13 mouse cellular contexts compared by ENCODE assay signal in genomic region chr12:26621135-26621932, GRCm38 (mm10).
DNase-seq lines count a peak whose midpoint lies in the region; ATAC-seq and TF ChIP-seq lines count a peak whose summit lies in the region.
"Had no signal": no experiment of that assay in that cellular context is flagged by ENCODE, and none has a peak within 500 bp of the region (broad histone marks: within the 10 kb centered on the region; RNA-seq: fewer than 3 reads in every experiment).

No protein-coding gene starts in this region.

- H3K27me3 ChIP-seq in stomach, embryonic 16.5 days (ENCODE audit: control insufficient read depth, insufficient read depth, low read length) = no peaks in the 10 kb centered on the region
- H3K27me3 ChIP-seq in stomach, postnatal 0 days (ENCODE audit: control insufficient read depth, insufficient read depth, low read length) = no peaks in the 10 kb centered on the region
- no peaks in the 10 kb centered on the region for H3K27me3 ChIP-seq in forebrain, embryonic 15.5 days
- no peaks in the 10 kb centered on the region for H3K27me3 ChIP-seq in limb, embryonic 10.5 days (ENCODE audit: low read depth, poor library complexity, severe bottlenecking)
- H3K27me3 ChIP-seq: limb, embryonic 13.5 days had no signal

- DNase-seq in stomach, postnatal 0 days (ENCODE audit: low spot score) = no peak
- no peak for DNase-seq in limb, embryonic 10.5 days (ENCODE audit: low spot score)
- no peak for DNase-seq in spleen, postnatal 4 days (ENCODE audit: low spot score in 2 of 2)
- DNase-seq in kidney, adult 8-10 months = no peak
- no peak for DNase-seq in c-Kit-positive CD71-positive TER-119-positive erythroid progenitor cells, embryonic 14.5 days (ENCODE audit: low spot score)
- DNase-seq: gastrocnemius, postnatal 36 days; heart, postnatal 36 days; retina, postnatal 1 day had no signal

- no peaks in the 10 kb centered on the region for H3K36me3 ChIP-seq in stomach, embryonic 16.5 days (ENCODE audit: control insufficient read depth, insufficient read depth, low read length)
- H3K36me3 ChIP-seq in stomach, postnatal 0 days (ENCODE audit: control insufficient read depth, insufficient read depth, low read length) = no peaks in the 10 kb centered on the region
- H3K36me3 ChIP-seq in forebrain, embryonic 15.5 days = no peaks in the 10 kb centered on the region
- no peaks in the 10 kb centered on the region for H3K36me3 ChIP-seq in limb, embryonic 10.5 days
- H3K36me3 ChIP-seq: limb, embryonic 13.5 days had no signal

- no peak overlapping the region for H3K4me3 ChIP-seq in stomach, embryonic 16.5 days (replicated peaks; ENCODE audit: low read length)
- H3K4me3 ChIP-seq in stomach, postnatal 0 days (ENCODE audit: low read depth, low read length) = no peak overlapping the region
- H3K4me3 ChIP-seq in forebrain, embryonic 15.5 days = no peak overlapping the region
- H3K4me3 ChIP-seq in limb, embryonic 10.5 days = no peak overlapping the region
- H3K4me3 ChIP-seq: limb, embryonic 13.5 days; myocyte had no signal

- no peak overlapping the region for H3K4me2 ChIP-seq in stomach, embryonic 16.5 days (ENCODE audit: low read depth, low read length)
- H3K4me2 ChIP-seq in stomach, postnatal 0 days (replicated peaks; ENCODE audit: low read depth) = no peak overlapping the region
- H3K4me2 ChIP-seq in forebrain, embryonic 15.5 days (replicated peaks) = no peak overlapping the region; the same call in 1 of the 2 replicates
- H3K4me2 ChIP-seq: limb, embryonic 13.5 days had no signal

- TF ChIP-seq CTCF in stomach, postnatal 0 days (IDR thresholded peaks at IDR 0.05; ENCODE audit: low read depth) = no peak

- no peak overlapping the region for H3K27ac ChIP-seq in stomach, embryonic 16.5 days (ENCODE audit: low read length)
- H3K27ac ChIP-seq in stomach, postnatal 0 days (replicated peaks) = no peak overlapping the region
- H3K27ac ChIP-seq in forebrain, embryonic 15.5 days (replicated peaks) = peak overlapping the region; percentile 91
- H3K27ac ChIP-seq in limb, embryonic 10.5 days = 0 out of 2 replicates have a peak overlapping the region, but pooled peaks have one; percentile 8
- H3K27ac ChIP-seq: limb, embryonic 13.5 days had no signal

- H3K9me3 ChIP-seq in stomach, embryonic 16.5 days (replicated peaks; ENCODE audit: control insufficient read depth, low read length) = no peaks in the 10 kb centered on the region
- H3K9me3 ChIP-seq in stomach, postnatal 0 days (ENCODE audit: control insufficient read depth, low read length) = no peaks in the 10 kb centered on the region
- H3K9me3 ChIP-seq in forebrain, embryonic 15.5 days = no peaks in the 10 kb centered on the region
- H3K9me3 ChIP-seq in limb, embryonic 10.5 days (replicated peaks) = no peaks in the 10 kb centered on the region
- H3K9me3 ChIP-seq: limb, embryonic 13.5 days had no signal

- WGBS in stomach, embryonic 16.5 days = 66% methylated on average over 12 of the region's 12 CpGs
- WGBS in stomach, postnatal 0 days = 62% methylated on average over 12 of the region's 12 CpGs
- 52% methylated on average over 12 of the region's 12 CpGs for WGBS in forebrain, embryonic 15.5 days
- 68% methylated on average over 12 of the region's 12 CpGs for WGBS in limb, embryonic 10.5 days

- H3K9ac ChIP-seq in stomach, embryonic 16.5 days (ENCODE audit: low read length) = no peak overlapping the region
- no peak overlapping the region for H3K9ac ChIP-seq in stomach, postnatal 0 days (ENCODE audit: low read length)
- no peak overlapping the region; the same call in 1 of the 2 replicates for H3K9ac ChIP-seq in forebrain, embryonic 15.5 days (replicated peaks)
- H3K9ac ChIP-seq: limb, embryonic 13.5 days had no signal

- ATAC-seq in stomach, embryonic 16.5 days (ENCODE audit: insufficient read depth, low FRiP score) = 0 out of 2 replicates have a peak, but pooled peaks have one; percentile 60
- ATAC-seq in stomach, postnatal 0 days (ENCODE audit: low FRiP score, low TSS enrichment) = no peak
- peak; percentile 83 for ATAC-seq in forebrain, embryonic 15.5 days (replicated peaks)
- ATAC-seq: lung, postnatal 0 days had no signal

- H3K4me1 ChIP-seq in stomach, embryonic 16.5 days (ENCODE audit: control insufficient read depth, insufficient read depth, low read length) = no peaks in the 10 kb centered on the region
- H3K4me1 ChIP-seq in stomach, postnatal 0 days (replicated peaks; ENCODE audit: control insufficient read depth, insufficient read depth) = no peaks in the 10 kb centered on the region
- peaks cover 18% of the 10 kb centered on the region for H3K4me1 ChIP-seq in forebrain, embryonic 15.5 days
- H3K4me1 ChIP-seq in limb, embryonic 10.5 days = peaks cover 27% of the 10 kb centered on the region

- TF ChIP-seq EP300 in stomach, postnatal 0 days (optimal IDR thresholded peaks at IDR 0.05) = no peak

Comparison
In these comparisons a context has a peak if more than half of its experiments do, and no peak if none do; other contexts are left out.
1. H3K27ac ChIP-seq: peak in forebrain, embryonic 15.5 days (single experiment) and limb, embryonic 10.5 days (single experiment); none in stomach, embryonic 16.5 days (single experiment) and stomach, postnatal 0 days (single experiment).